Mouse (Mus musculus) embryonic facial prominence, embryonic 13.5 days (tissue): ENCODE data around the gene Sbno2. TPM values are rescaled to one million over a fixed set of nuclear protein-coding genes. Genes with fewer than 3 reads are reported as not detected.
"Not testable (repeated sequence)": the region's sequence is repeated elsewhere in the genome, so short reads cannot be mapped to it uniquely, and the experiment has no call there.

ENCODE experiments used
- ATAC-seq: fragments of 200-750 bp; cut with Nextera tagmentation; 2 replicates; pipeline ENCODE4 v1.8.0; 2017; ENCODE audit warnings: low read depth; ENCODE audit not compliant: insufficient number of reproducible peaks, insufficient read depth, low FRiP score, low TSS enrichment
- H3K27ac ChIP-seq: fragments of 300-500 bp; sonication (generic); 2 replicates; pipeline ENCODE4 v1.5.1; 2015; ENCODE audit warnings: moderate library complexity, mild to moderate bottlenecking, inconsistent platforms
- H3K27me3 ChIP-seq: fragments of 300-500 bp; sonication (generic); 2 replicates; pipeline ENCODE4 v1.6.1; 2015; ENCODE audit warnings: mild to moderate bottlenecking, inconsistent platforms
- H3K36me3 ChIP-seq: fragments of 300-500 bp; sonication (generic); 2 replicates; pipeline ENCODE4 v1.6.1; 2015; ENCODE audit warnings: mild to moderate bottlenecking, inconsistent platforms
- H3K4me1 ChIP-seq: fragments of 300-500 bp; sonication (generic); 2 replicates; pipeline ENCODE4 v1.6.1; 2015; ENCODE audit warnings: inconsistent platforms
- H3K4me2 ChIP-seq: fragments of 300-500 bp; sonication (generic); 2 replicates; pipeline ENCODE4 v1.6.1; 2015; ENCODE audit warnings: moderate library complexity, mild to moderate bottlenecking, inconsistent platforms
- H3K4me3 ChIP-seq: fragments of 300-500 bp; sonication (generic); 2 replicates; pipeline ENCODE4 v1.5.1; 2015; ENCODE audit warnings: mild to moderate bottlenecking, inconsistent platforms
- H3K9ac ChIP-seq: fragments of 300-500 bp; sonication (generic); 2 replicates; pipeline ENCODE4 v1.6.1; 2015; ENCODE audit warnings: mild to moderate bottlenecking, inconsistent platforms
- H3K9me3 ChIP-seq: fragments of 300-500 bp; sonication (generic); 2 replicates; pipeline ENCODE4 v1.6.1; 2016; ENCODE audit warnings: inconsistent platforms
- whole genome bisulfite sequencing: fragments of 180-500 bp; shearing (Covaris S2); methylation state at CpG from one replicate; pipeline ENCODE4 v1.1.7; 2015; ENCODE audit warnings: mixed read lengths; 5-methylcytosine and 5-hydroxymethylcytosine counted together
- polyA plus RNA-seq: library from polyadenylated mRNA; unstranded; fragments of >200 nt; fragmentation: Nextera tagmentation; extraction: Ambion mirVana; gene quantifications from 2 replicates; pipeline ENCODE4 v1.2.1, GENCODE M21; 2015

Gene Sbno2
- polyA plus RNA-seq, 1 experiment from 2014 or later: 15.8 TPM

DNA sequence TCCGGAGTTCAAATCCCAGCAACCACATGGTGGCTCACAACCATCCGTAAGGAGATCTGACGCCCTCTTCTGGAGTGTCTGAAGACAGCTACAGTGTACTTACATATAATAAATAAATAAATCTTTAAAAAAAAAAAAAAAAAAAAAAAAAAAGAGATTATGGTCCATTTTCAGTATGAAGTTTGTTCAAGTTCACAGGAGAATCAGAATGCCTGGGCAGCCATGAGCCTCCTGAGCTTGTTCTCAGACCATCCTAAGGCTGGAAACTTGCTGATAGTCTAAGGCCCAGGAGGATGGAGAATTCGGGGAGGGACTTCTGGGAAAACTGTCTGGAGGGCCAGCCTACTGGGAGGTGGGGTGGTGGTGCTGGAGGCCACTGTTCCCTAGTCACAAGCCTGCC, 60.0 kb downstream of the Sbno2 start:
- H3K36me3 ChIP-seq, H3K4me3 ChIP-seq, H3K4me2 ChIP-seq, H3K9me3 ChIP-seq, ATAC-seq, H3K9ac ChIP-seq, H3K27ac ChIP-seq, H3K27me3 ChIP-seq: not testable (repeated sequence)
- WGBS: 72% methylated on average over 4 of the region's 4 CpGs
- H3K4me1 ChIP-seq: peaks cover 19% of the 10 kb centered on the region

GRCm38 (mm10) chr10:80044087-80044486, 61.3 kb downstream of the Sbno2 start:
- H3K4me3 ChIP-seq: no peak overlapping the region
- ATAC-seq: no peak
- H3K9ac ChIP-seq: no peak overlapping the region
- H3K27me3 ChIP-seq: no peaks in the 10 kb centered on the region
- peaks cover 23% of the 10 kb centered on the region for H3K4me1 ChIP-seq
- peak overlapping the region; percentile 40; the same call in 1 of the 2 replicates for H3K27ac ChIP-seq
- WGBS: 18% methylated on average over 4 of the region's 4 CpGs
- H3K36me3 ChIP-seq: no peaks in the 10 kb centered on the region
- H3K9me3 ChIP-seq: no peaks in the 10 kb centered on the region
- H3K4me2 ChIP-seq: no peak overlapping the region

DNA sequence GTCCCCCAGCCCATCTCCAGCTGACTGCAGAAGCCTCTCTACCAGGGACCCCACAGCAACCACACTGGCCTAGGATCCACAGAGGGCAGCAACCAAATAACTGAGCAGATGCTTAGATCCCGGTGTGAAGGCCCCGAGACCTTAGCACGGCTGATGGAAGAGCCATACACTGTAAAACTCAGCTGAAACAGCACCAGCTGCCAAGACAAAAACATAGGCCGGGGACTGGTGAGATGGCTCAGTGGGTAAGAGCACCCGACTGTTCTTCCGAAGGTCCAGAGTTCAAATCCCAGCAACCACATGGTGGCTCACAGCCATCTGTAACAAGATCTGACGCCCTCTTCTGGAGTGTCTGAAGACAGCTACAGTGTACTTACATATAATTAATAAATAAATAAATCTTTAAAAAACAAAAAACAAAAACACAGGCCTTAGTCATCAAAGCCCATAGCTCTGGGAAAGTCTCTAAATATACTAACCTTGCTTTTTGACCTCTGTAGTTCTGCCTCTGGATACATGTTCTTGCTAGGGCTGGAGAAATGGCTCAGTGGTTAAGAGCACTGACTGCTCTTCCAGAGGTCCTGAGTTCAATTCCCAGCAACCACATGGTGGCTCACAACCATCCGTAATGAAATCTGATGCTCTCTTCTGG, 63.8 kb downstream of the Sbno2 start:
- ATAC-seq, H3K9me3 ChIP-seq, H3K4me3 ChIP-seq, H3K4me2 ChIP-seq, H3K9ac ChIP-seq, H3K27me3 ChIP-seq: not testable (repeated sequence)
- Histone ChIP-seq H3K4me1 (peaks cover 15% of the 10 kb centered on the region), H3K36me3 (peaks cover 19% of the 10 kb centered on the region), H3K27ac (peak overlapping the region; percentile 33; the same call in 1 of the 2 replicates)
- WGBS: 83% methylated on average over 8 of the region's 8 CpGs

DNA sequence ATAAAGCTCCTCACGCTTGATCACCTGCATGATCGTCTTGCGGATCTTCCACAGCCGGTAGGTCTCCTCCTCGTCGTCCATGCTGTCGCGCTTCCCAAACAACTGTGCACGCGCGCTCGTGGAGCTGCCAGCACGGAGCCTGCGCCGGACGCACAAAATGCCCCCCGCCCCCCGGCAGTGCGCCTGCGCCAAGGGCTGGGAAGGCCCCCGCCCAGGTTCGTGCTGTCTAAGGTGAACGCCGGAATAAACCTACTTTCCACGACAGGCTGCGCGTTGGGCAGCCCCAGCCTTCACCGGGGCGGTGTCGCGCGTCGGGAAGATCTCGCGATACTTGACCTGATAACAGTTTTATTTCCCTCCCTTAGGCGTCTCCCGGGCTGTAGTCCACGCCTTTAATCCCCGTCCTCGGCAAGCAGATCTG, 65.8 kb downstream of the Sbno2 start, which contains the start of gene Polr2e:
TSS of gene Polr2e (minus strand) at position 237 of the 421 bp plus-strand sequence.
- ATAC-seq: peak; percentile 96
- Histone ChIP-seq H3K4me1 (peaks cover 15% of the 10 kb centered on the region), H3K4me3 (peak within 1 kb of the TSS; percentile 88), H3K27me3 (no peaks in the 10 kb centered on the region), H3K27ac (peak within 1 kb of the TSS; percentile 39), H3K9ac (peak within 1 kb of the TSS; percentile 91), H3K9me3 (no peaks in the 10 kb centered on the region), H3K4me2 (peak within 1 kb of the TSS; percentile 82), H3K36me3 (peaks cover 39% of the 10 kb centered on the region)
- under 1% methylated on average over 40 of the region's 40 CpGs for WGBS

DNA sequence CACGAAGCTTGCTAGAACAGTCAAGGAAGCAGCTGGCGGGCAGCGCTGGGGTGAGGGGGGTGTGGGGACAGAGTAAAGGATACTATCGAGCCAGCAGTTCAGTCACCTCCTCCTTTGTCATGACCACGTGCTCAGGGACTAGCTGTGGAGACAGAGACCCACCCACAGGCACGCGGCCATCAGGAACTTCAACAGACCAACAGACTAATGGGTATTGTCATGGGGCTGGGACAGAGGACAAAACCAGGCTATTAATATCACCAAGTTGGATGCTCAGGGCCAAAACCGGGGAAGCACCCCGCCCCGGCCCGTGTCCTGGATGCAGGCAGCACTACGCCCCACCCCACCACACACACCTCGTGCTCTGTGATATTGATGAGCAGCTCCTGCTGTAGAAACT, 68.5 kb downstream of the Sbno2 start:
- Histone ChIP-seq H3K36me3 (peaks cover 42% of the 10 kb centered on the region), H3K9me3 (no peaks in the 10 kb centered on the region), H3K4me3 (no peak overlapping the region), H3K4me2 (no peak overlapping the region), H3K27ac (no peak overlapping the region), H3K4me1 (peaks cover 32% of the 10 kb centered on the region), H3K27me3 (no peaks in the 10 kb centered on the region), H3K9ac (no peak overlapping the region)
- 95% methylated on average over 13 of the region's 13 CpGs for WGBS
- no peak for ATAC-seq

DNA sequence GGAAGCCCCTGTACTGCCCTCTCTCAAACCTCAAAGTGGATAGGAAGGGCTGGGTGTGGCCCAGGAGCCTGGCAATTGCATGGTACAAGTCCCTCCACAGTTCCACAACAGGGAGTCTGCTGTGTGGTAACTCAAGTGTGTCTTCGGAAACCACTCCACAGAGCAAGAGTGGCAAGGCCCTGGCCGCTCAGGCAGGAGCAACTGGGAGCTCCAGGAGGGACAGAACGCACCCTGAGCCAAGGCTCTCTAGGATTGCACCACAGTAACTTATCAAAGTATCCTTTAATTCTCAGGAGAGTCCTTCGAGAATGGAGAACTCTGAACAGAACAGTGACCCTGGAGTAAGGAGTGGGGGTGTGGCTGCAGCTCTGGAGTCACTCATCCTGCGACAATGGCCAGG, 69.7 kb downstream of the Sbno2 start:
- Histone ChIP-seq H3K4me3 (no peak overlapping the region), H3K27me3 (no peaks in the 10 kb centered on the region), H3K4me1 (peaks cover 32% of the 10 kb centered on the region), H3K4me2 (no peak overlapping the region), H3K9me3 (no peaks in the 10 kb centered on the region), H3K36me3 (peaks cover 42% of the 10 kb centered on the region), H3K9ac (no peak overlapping the region; the same call in 1 of the 2 replicates), H3K27ac (peak overlapping the region; percentile 12; the same call in 1 of the 2 replicates)
- 92% methylated on average over 5 of the region's 5 CpGs for WGBS
- no peak for ATAC-seq

- Histone ChIP-seq H3K4me1 (peaks cover 32% of the 10 kb centered on the region), H3K36me3 (peaks cover 42% of the 10 kb centered on the region), H3K4me3 (no peak overlapping the region), H3K27ac (peak overlapping the region; percentile 12; the same call in 1 of the 2 replicates), H3K27me3 (no peaks in the 10 kb centered on the region), H3K9me3 (no peaks in the 10 kb centered on the region), H3K4me2 (no peak overlapping the region), H3K9ac (no peak overlapping the region; the same call in 1 of the 2 replicates)
- WGBS: 78% methylated on average over 8 of the region's 8 CpGs
- no peak for ATAC-seq
Measured at GRCm38 (mm10) chr10:80035148-80035547, 70.2 kb downstream of the Sbno2 start.

DNA sequence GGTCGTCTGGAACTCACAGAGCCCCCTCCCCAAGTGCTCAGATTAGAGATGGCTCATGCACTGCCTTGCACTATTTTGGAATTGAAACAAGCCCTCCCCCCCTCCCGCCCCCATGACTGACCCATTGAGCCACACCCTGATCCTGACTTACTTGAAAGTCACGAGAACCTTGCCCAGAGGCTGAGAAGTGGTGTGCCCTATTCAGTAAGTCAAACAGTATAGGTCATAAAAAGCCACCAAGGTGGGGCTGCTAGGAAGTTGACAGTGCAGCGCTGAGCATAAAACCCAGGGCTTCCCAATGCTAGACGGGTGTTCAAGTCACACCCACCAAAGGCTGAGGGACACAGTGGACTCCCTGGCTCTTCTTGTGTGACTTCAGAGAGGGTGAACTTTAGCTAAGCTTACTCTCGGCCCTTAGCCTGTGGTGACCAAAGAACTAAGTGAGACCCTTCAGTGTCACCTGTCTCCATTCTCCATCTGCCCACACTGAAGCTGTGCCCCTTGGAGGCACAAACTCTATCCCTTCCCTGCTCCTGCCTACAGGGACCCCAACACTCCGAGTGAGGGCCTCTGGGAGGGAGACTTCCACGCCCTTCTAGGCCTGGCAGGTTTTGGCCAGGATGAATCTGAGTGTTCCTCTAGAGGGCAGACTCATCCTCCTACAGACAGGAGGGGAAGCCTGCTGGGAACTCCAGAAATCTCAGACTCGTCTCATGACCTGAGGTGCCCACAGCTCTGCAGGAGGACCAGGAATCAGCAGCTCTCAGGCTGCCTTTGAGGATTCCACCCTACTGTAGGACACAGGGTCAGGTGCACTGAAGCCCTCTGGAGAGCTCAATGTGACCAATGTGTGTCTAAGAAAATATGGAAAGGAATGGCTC, 71.6 kb downstream of the Sbno2 start:
- 0 out of 2 replicates have a peak overlapping the region, but pooled peaks have one; percentile 21 for H3K9ac ChIP-seq
- peaks cover 28% of the 10 kb centered on the region for H3K4me1 ChIP-seq

GRCm38 (mm10) chr10:80032799-80033480, 72.4 kb downstream of the Sbno2 start:
- no peaks in the 10 kb centered on the region for H3K9me3 ChIP-seq
- peaks cover 36% of the 10 kb centered on the region for H3K36me3 ChIP-seq
- peaks cover 19% of the 10 kb centered on the region for H3K4me1 ChIP-seq
- no peak overlapping the region for H3K4me3 ChIP-seq
- H3K4me2 ChIP-seq: no peak overlapping the region
- ATAC-seq: no peak
- no peaks in the 10 kb centered on the region for H3K27me3 ChIP-seq
- peak overlapping the region; percentile 46; the same call in 1 of the 2 replicates for H3K9ac ChIP-seq
- 59% methylated on average over 5 of the region's 5 CpGs for WGBS
- peak overlapping the region; percentile 44; the same call in 1 of the 2 replicates for H3K27ac ChIP-seq

More for the DNA sequence above, 71.6 kb downstream of the Sbno2 start:
- peaks cover 42% of the 10 kb centered on the region for H3K36me3 ChIP-seq
- ATAC-seq: no peak
- H3K27ac ChIP-seq: peak overlapping the region; percentile 68
- H3K9me3 ChIP-seq: no peaks in the 10 kb centered on the region
- 42% methylated on average over 9 of the region's 9 CpGs for WGBS
- H3K4me3 ChIP-seq: no peak overlapping the region
- no peaks in the 10 kb centered on the region for H3K27me3 ChIP-seq
- H3K4me2 ChIP-seq: no peak overlapping the region

DNA sequence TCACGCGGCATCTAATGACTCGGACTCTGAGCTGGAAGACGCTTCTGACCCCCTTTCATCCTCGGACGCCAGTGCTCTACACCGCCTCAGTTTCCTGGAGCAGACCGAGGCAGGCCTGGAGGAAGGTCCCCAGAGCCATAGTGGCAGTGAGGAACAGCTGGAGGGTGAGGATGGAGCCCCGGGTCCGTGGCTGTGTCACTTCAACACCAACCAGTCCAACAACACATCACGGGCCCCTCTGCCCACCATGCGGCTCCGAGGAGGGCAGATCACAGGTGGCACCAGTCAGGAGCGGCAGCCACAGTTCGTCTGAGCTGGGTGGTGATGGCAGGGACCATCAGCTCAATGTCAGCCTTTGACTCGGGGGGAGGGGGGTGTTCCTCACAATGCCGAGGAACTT, 74.6 kb downstream of the Sbno2 start:
- WGBS: 86% methylated on average over 17 of the region's 17 CpGs
- Histone ChIP-seq H3K36me3 (peaks cover 14% of the 10 kb centered on the region), H3K27ac (no peak overlapping the region), H3K4me3 (no peak overlapping the region), H3K4me2 (no peak overlapping the region), H3K9me3 (no peaks in the 10 kb centered on the region), H3K4me1 (peaks cover 17% of the 10 kb centered on the region), H3K9ac (0 out of 2 replicates have a peak overlapping the region, but pooled peaks have one; percentile 12), H3K27me3 (no peaks in the 10 kb centered on the region)
- ATAC-seq: no peak

DNA sequence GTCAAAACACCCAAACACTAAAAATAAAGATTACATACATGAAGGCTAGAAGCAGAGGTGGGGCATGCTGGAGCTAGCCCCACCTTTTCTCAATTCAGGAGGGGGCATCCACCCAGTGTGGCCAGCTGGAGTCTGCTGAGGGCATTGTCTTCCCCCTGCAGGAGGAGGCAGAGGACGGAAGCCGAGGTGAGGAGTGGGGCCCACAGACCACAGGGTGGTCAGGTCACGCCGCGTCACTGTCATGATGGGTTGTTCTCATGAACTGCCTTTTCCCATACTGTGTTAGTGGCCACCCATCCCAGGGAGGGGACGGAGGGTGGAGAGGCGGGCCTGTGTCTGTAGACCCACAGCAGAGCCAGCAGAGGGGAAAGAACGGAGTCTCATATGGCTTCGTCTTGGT, 75.2 kb downstream of the Sbno2 start:
- no peak overlapping the region for H3K4me2 ChIP-seq
- 85% methylated on average over 9 of the region's 9 CpGs for WGBS
- no peaks in the 10 kb centered on the region for H3K27me3 ChIP-seq
- H3K36me3 ChIP-seq: peaks cover 9% of the 10 kb centered on the region
- H3K4me1 ChIP-seq: peaks cover 17% of the 10 kb centered on the region
- H3K27ac ChIP-seq: no peak overlapping the region
- H3K9me3 ChIP-seq: no peaks in the 10 kb centered on the region
- H3K9ac ChIP-seq: no peak overlapping the region
- no peak for ATAC-seq
- H3K4me3 ChIP-seq: no peak overlapping the region
